Mouse (Mus musculus) lung, postnatal 0 days (tissue): Measurements from ENCODE around the gene Sncg.

ENCODE experiments used
- CTCF ChIP-seq: IDR thresholded peaks from 2 replicates; pipeline ENCODE4 v1.5.1; 2016; ENCODE audit warnings: antibody characterized with exemption, mild to moderate bottlenecking
- EP300 ChIP-seq: IDR thresholded peaks from 2 replicates; pipeline ENCODE4 v1.6.1; 2016; ENCODE audit warnings: antibody characterized with exemption, mild to moderate bottlenecking, control low read depth

GRCm38 (mm10) chr14:34348301-34348700, 26.3 kb downstream of the Sncg start:
- TF ChIP-seq CTCF (no peak), EP300 (no peak)
